Mouse (Mus musculus): ENCODE results near the gene Nodal.

- TF ChIP-seq CTCF (IDR thresholded peaks at IDR 0.05) = no peak
- no peak for TF ChIP-seq EP300 (IDR thresholded peaks at IDR 0.05; ENCODE audit: insufficient read depth, low read depth, low read length)
- no peak for TF ChIP-seq POLR2A (IDR thresholded peaks at IDR 0.05; ENCODE audit: insufficient read depth, low read depth, low read length)
Observed at GRCm38 (mm10) chr10:61412910-61413625, 4.7 kb upstream of the Nodal start.
